Comparison of ENCODE assay signal across 14 mouse cellular contexts in the genomic region with DNA sequence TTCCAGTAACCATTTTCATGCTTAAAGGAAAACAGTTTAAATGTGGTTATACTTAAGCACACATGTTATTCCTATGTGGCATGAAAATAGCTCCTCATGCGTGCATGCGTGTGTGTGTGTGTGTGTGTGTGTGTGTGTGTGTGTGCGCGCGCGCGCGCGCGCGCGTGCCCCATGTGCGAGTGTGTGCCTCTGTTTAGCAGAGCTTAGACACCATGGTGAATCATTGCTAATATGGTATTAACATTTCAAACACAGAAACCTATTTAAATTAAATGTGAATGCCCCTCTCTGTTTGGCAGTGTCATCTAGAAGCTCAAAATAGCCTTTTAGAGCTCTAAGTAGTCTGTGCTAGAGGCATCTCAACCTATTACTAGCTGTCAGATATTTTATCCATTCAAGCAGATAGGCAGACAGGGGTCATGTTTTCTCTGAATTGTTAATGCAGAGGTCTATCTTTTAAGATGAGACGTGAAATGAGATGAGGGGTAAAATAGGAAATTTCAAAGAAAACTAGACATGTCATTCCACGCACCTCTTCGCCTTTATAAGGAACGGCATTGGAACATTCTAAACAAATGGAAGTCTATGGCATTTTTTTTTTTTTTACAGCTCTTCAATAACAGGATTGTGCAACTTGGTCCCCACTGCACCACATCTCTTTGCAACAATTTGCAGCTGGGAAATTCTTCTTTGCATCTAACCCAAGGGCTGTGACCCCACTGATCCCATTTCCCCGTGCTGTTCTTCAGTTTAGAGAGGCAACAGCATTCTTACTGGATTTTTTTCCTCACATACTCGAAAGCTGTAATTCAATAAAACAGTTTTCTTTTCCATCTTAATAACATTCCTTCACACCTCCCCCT.
"Had no signal": no experiment of that assay in that cellular context is flagged by ENCODE, and none has a peak within 500 bp of the region (broad histone marks: within the 10 kb centered on the region; RNA-seq: fewer than 3 reads in every experiment).

No protein-coding gene starts in this region.

- DNase-seq: kidney, adult 9 months; kidney, postnatal 10 days; liver; liver, embryonic 13.5 days; liver, postnatal 0 days; retina, postnatal 1 day; thymus, adult 2 months; thymus, postnatal 25 days had no signal

- H3K27me3 ChIP-seq: limb, embryonic 12.5 days; liver, embryonic 13.5 days; neural tube, embryonic 13.5 days; stomach, embryonic 15.5 days had no signal

- H3K4me2 ChIP-seq: limb, embryonic 12.5 days; liver, embryonic 13.5 days; neural tube, embryonic 13.5 days; stomach, embryonic 15.5 days had no signal

- H3K4me1 ChIP-seq: limb, embryonic 12.5 days; liver, embryonic 13.5 days; stomach, embryonic 15.5 days had no signal

- H3K9me3 ChIP-seq: limb, embryonic 12.5 days; liver, embryonic 13.5 days; neural tube, embryonic 13.5 days; stomach, embryonic 15.5 days had no signal

- H3K36me3 ChIP-seq: limb, embryonic 12.5 days; liver, embryonic 13.5 days; neural tube, embryonic 13.5 days; stomach, embryonic 15.5 days had no signal

- H3K4me3 ChIP-seq: layer of hippocampus, adult 2 months; limb, embryonic 12.5 days; liver, embryonic 13.5 days; neural tube, embryonic 13.5 days; stomach, embryonic 15.5 days had no signal

- ATAC-seq: inflammation-experienced regulatory T-cells, adult 6 months; intestine, postnatal 0 days; liver, postnatal 0 days had no signal

- H3K9ac ChIP-seq: limb, embryonic 12.5 days; liver, embryonic 13.5 days; liver, postnatal 0 days; neural tube, embryonic 13.5 days; stomach, embryonic 15.5 days had no signal

- H3K27ac ChIP-seq: layer of hippocampus, adult 2 months; limb, embryonic 12.5 days; liver, embryonic 13.5 days; neural tube, embryonic 13.5 days; stomach, embryonic 15.5 days had no signal
